Mouse (Mus musculus) liver, embryonic 14.5 days (tissue): ENCODE data around the gene Lrrc2. TPM values are rescaled to one million over a fixed set of nuclear protein-coding genes. Genes with fewer than 3 reads are reported as not detected.

Experiments
- ATAC-seq: fragments of 200-750 bp; cut with Nextera tagmentation; 2 replicates; pipeline ENCODE4 v1.8.0; 2017; ENCODE audit warnings: moderate number of reproducible peaks, mild to moderate bottlenecking, moderate library complexity; ENCODE audit not compliant: insufficient read depth
- DNase-seq, 3 experiments: peaks; one replicate each; pipeline ENCODE4 v3.0.0-alpha.2; 2012 to 2013; ENCODE audit warnings: low read depth in 3 of 3, low spot score in 3 of 3
- H3K27ac ChIP-seq: fragments of 300-500 bp; sonication (generic); 2 replicates; pipeline ENCODE4 v1.5.1; 2014; ENCODE audit warnings: moderate library complexity, mild to moderate bottlenecking, control low read depth, inconsistent platforms
- H3K27me3 ChIP-seq: fragments of 300-500 bp; sonication (generic); 2 replicates; pipeline ENCODE4 v1.6.1; 2014; ENCODE audit warnings: mild to moderate bottlenecking, low read length, moderate library complexity; ENCODE audit not compliant: control insufficient read depth, insufficient read depth
- H3K36me3 ChIP-seq: fragments of 300-500 bp; sonication (generic); replicated peaks from 2 replicates; pipeline ENCODE4 v1.6.1; 2014; ENCODE audit warnings: low read depth; ENCODE audit not compliant: control insufficient read depth, insufficient read depth
- H3K4me1 ChIP-seq, 2 experiments: fragments of 200-500 bp in 1 of 2; fragments of 300-500 bp in 1 of 2; sonication (generic) in 1 of 2; replicated peaks; 2 replicates each; pipeline ENCODE4 v1.6.1; 2012 to 2014; ENCODE audit warnings: antibody characterized with exemption in 1 of 2, inconsistent platforms in 1 of 2, low read length in 1 of 2; ENCODE audit not compliant: control insufficient read depth in 2 of 2, insufficient read depth in 2 of 2
- H3K4me2 ChIP-seq: fragments of 300-500 bp; sonication (generic); 2 replicates; pipeline ENCODE4 v1.6.1; 2014; ENCODE audit warnings: low read depth, mild to moderate bottlenecking, control low read depth, moderate library complexity
- H3K4me3 ChIP-seq, 2 experiments: fragments of 200-500 bp in 1 of 2; fragments of 300-500 bp in 1 of 2; sonication (generic) in 1 of 2; 2 replicates each; pipeline ENCODE4 v1.5.1; 2012 to 2014; ENCODE audit warnings: low read depth in 2 of 2, low read length in 2 of 2, mild to moderate bottlenecking in 2 of 2, control low read depth in 1 of 2, inconsistent platforms in 1 of 2, moderate library complexity in 1 of 2; ENCODE audit not compliant: insufficient read depth in 1 of 2
- H3K9ac ChIP-seq: fragments of 300-500 bp; sonication (generic); replicated peaks from 2 replicates; pipeline ENCODE4 v1.6.1; 2014; ENCODE audit warnings: mild to moderate bottlenecking, control low read depth, moderate library complexity
- H3K9me3 ChIP-seq: fragments of 300-500 bp; sonication (generic); 2 replicates; pipeline ENCODE4 v1.6.1; 2016; ENCODE audit warnings: low read length, mixed read lengths; ENCODE audit not compliant: control insufficient read depth
- CTCF ChIP-seq: IDR thresholded peaks from 2 replicates; pipeline ENCODE4 v1.5.1; 2016; ENCODE audit warnings: antibody characterized with exemption, low read depth, control low read depth
- EP300 ChIP-seq: IDR thresholded peaks from 2 replicates; pipeline ENCODE4 v1.6.1; 2016; ENCODE audit warnings: antibody characterized with exemption, low read depth
- WGBS: fragments of 180-500 bp; shearing (Covaris S2); extraction: QIAGEN DNeasy Blood & Tissue Kit; methylation state at CpG from one replicate; pipeline ENCODE4 v1.1.7; 2014; ENCODE audit not compliant: insufficient replicate concordance; 5-methylcytosine and 5-hydroxymethylcytosine counted together
- polyA plus RNA-seq, 2 experiments: library from polyadenylated mRNA; depleted of rRNA in 1 of 2; stranded (reverse) in 1 of 2; unstranded in 1 of 2; fragments of >200 nt; fragmentation: Nextera tagmentation in 1 of 2; extraction: Ambion mirVana in 1 of 2; gene quantifications; 2 replicates each; pipeline versions ENCODE4 v1.2.1 to v1.2.3; 2012 to 2014

Gene Lrrc2
- polyA plus RNA-seq, 2 experiments: 0.09 to 0.29 TPM

DNA sequence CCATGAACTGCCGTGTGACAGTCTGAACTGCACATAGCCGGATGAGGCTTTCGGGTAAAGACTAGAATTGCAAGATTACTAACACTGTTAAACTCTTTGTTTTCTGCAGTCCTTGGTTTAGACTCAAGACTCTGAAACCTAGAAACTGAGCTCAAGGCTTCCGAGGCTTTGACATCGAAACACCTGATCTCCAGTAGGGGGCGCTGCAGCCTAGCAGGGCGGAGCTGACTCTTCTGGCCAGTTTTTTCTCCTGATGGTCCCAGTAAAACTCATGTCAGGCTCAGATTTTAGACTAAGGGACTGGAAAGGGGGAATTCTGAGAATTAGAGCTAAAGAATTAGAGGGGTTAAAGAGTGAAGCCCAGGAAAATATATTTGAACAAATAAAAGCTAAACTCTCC is 28.6 kb upstream of the Lrrc2 start:
- no peaks in the 10 kb centered on the region; a peak in 1 of 4 replicates for H3K4me1 ChIP-seq
- peak; percentile 14 to 29 (median 24) for DNase-seq
- no peak overlapping the region for H3K4me3 ChIP-seq
- no peaks in the 10 kb centered on the region for H3K27me3 ChIP-seq
- whole genome bisulfite sequencing: 9% methylated on average over 7 of the region's 7 CpGs
- ATAC-seq: no peak
- TF ChIP-seq EP300: no peak
- peak; percentile 89 for TF ChIP-seq CTCF
- no peaks in the 10 kb centered on the region for H3K9me3 ChIP-seq
- no peak overlapping the region for H3K4me2 ChIP-seq
- H3K27ac ChIP-seq: no peak overlapping the region
- no peaks in the 10 kb centered on the region for H3K36me3 ChIP-seq
- H3K9ac ChIP-seq: no peak overlapping the region

DNA sequence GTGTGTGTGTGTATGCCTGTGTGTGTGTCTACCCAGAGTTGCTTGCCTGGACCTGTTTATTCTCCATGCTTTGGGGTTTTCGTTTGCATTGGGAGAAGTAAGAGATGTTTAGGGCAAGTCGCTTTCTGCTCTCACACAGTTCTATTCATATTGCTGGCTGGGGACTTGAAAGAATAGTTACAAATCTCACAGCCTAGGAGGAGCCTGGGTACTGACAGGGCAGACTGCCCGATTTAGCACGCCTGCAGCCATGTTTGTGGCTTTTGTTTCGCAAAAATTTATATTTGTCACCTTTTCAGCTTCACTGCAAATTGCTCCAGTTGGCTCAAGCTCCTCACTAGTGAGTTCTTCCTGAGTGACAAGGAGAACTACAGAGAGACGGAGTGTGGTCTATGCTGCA is 19.8 kb upstream of the Lrrc2 start:
- H3K4me2 ChIP-seq: no peak overlapping the region
- TF ChIP-seq EP300 (no peak), CTCF (no peak)
- WGBS: 62% methylated on average over 6 of the region's 6 CpGs
- ATAC-seq: no peak
- no peaks in the 10 kb centered on the region for H3K4me1 ChIP-seq
- no peaks in the 10 kb centered on the region for H3K27me3 ChIP-seq
- H3K9ac ChIP-seq: no peak overlapping the region
- no peak overlapping the region for H3K4me3 ChIP-seq
- H3K27ac ChIP-seq: no peak overlapping the region
- no peak for DNase-seq
- no peaks in the 10 kb centered on the region for H3K36me3 ChIP-seq
- no peaks in the 10 kb centered on the region for H3K9me3 ChIP-seq

GRCm38 (mm10) chr9:110933850-110934437 is 17.4 kb upstream of the Lrrc2 start:
- H3K9ac ChIP-seq: no peak overlapping the region
- H3K4me3 ChIP-seq: no peak overlapping the region
- H3K27ac ChIP-seq: no peak overlapping the region
- 73% methylated on average over 12 of the region's 12 CpGs for WGBS
- TF ChIP-seq EP300: no peak
- no peak for TF ChIP-seq CTCF
- no peaks in the 10 kb centered on the region for H3K36me3 ChIP-seq
- H3K4me1 ChIP-seq: no peaks in the 10 kb centered on the region
- no peak for ATAC-seq
- no peak overlapping the region for H3K4me2 ChIP-seq
- H3K27me3 ChIP-seq: no peaks in the 10 kb centered on the region
- no peaks in the 10 kb centered on the region for H3K9me3 ChIP-seq
- no peak for DNase-seq

GRCm38 (mm10) chr9:110935941-110936340 is 15.4 kb upstream of the Lrrc2 start:
- 71% methylated on average over 7 of the region's 7 CpGs for WGBS
- ATAC-seq: no peak
- Histone ChIP-seq H3K4me1 (no peaks in the 10 kb centered on the region), H3K27ac (no peak overlapping the region), H3K4me3 (no peak overlapping the region), H3K27me3 (no peaks in the 10 kb centered on the region), H3K4me2 (no peak overlapping the region), H3K9me3 (no peaks in the 10 kb centered on the region), H3K9ac (no peak overlapping the region), H3K36me3 (no peaks in the 10 kb centered on the region)
- no peak for TF ChIP-seq CTCF
- TF ChIP-seq EP300: no peak
- no peak for DNase-seq

- no peak overlapping the region for H3K4me3 ChIP-seq
- ATAC-seq (no peak), DNase-seq (no peak)
- no peak overlapping the region for H3K4me2 ChIP-seq
- H3K27me3 ChIP-seq: no peaks in the 10 kb centered on the region
- H3K27ac ChIP-seq: no peak overlapping the region
- H3K9me3 ChIP-seq: no peaks in the 10 kb centered on the region
- TF ChIP-seq CTCF: 0 out of 2 replicates have a peak, but pooled peaks have one; percentile 12
- TF ChIP-seq EP300: no peak
- no peaks in the 10 kb centered on the region for H3K36me3 ChIP-seq
- H3K9ac ChIP-seq: no peak overlapping the region
- H3K4me1 ChIP-seq: no peaks in the 10 kb centered on the region
- WGBS: 48% methylated on average over 12 of the region's 12 CpGs
Measured at GRCm38 (mm10) chr9:110937506-110938490, 13.5 kb upstream of the Lrrc2 start.
